Mouse (Mus musculus): ENCODE measurements around the gene Trp73.
A peak's percentile ranks its signal among the peaks of the same experiment; 100 is the strongest.

DNA sequence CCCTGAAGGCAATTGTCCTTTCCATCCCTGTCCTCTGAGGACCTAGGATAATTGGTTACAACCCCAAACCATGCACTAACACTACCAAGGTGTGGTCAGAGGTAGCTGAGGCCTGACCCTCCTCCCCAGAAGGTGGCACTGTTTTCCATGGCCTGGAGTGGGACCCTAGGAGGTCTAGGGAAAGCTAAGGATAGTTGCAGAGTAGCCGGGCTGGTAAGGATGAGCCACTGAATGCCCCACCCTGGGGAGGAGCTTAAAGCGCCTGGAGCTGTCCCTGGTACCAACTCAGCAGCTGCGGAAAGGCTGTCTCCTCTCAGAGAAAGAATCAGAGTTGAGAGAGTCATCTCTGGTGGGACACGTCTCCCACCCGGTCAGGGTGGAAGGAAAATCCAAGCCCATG lies 69.1 kb downstream of the Trp73 start:
- no peak for TF ChIP-seq EP300 (IDR thresholded peaks at IDR 0.05; ENCODE audit: low read depth)
- TF ChIP-seq CTCF (IDR thresholded peaks at IDR 0.05; ENCODE audit: low read depth) = peak; percentile 26

All from heart, postnatal 0 days (tissue).